Mouse (Mus musculus): ENCODE data around the gene Thsd7b.

- TF ChIP-seq CTCF (conservative IDR thresholded peaks at IDR 0.05; ENCODE audit: insufficient read depth, insufficient read length, low read depth, low read length) (no peak), POLR2A (IDR thresholded peaks at IDR 0.05; ENCODE audit: low read depth, low read length) (no peak)
Measured at GRCm38 (mm10) chr1:129484266-129485031, 211.3 kb downstream of the Thsd7b start.
